Mouse (Mus musculus): ENCODE data around the gene Unc119b. TPM values are rescaled to one million over a fixed set of nuclear protein-coding genes. Genes with fewer than 3 reads are reported as not detected.
"Not testable (repeated sequence)": the region's sequence is repeated elsewhere in the genome, so short reads cannot be mapped to it uniquely, and the experiment has no call there.

Unc119b gene
- total and polyA plus RNA-seq, 3 experiments: 32.0 to 44.8 (median 39.2) TPM

GRCm38 (mm10) chr5:115089592-115090268 is 45.0 kb downstream of the Unc119b start:
- no peak for DNase-seq

- DNase-seq: no peak
These were observed 49.1 kb downstream of the Unc119b start for GRCm38 (mm10) chr5:115085675-115086074.

- DNase-seq: no peak
These were observed 51.3 kb downstream of the Unc119b start for GRCm38 (mm10) chr5:115083492-115083891.

- no peak for DNase-seq
These were observed 53.1 kb downstream of the Unc119b start for GRCm38 (mm10) chr5:115081636-115082035.

GRCm38 (mm10) chr5:115076144-115076901 is 58.5 kb downstream of the Unc119b start:
- DNase-seq: peak; percentile 72

GRCm38 (mm10) chr5:115074749-115075148 is 60.0 kb downstream of the Unc119b start:
- DNase-seq: no peak

- not testable (repeated sequence) for DNase-seq
These were observed 61.5 kb downstream of the Unc119b start for GRCm38 (mm10) chr5:115073306-115073705.

Other genes with a start within 250 kb of the Unc119b start
- 10 to 100 TPM; 11.6 to 12.2 TPM for gene Oasl2, start 238.0 kb downstream of the Unc119b start, total RNA-seq (2021)
- 7.6 and 7.7 TPM in 2 replicates for gene Oasl2, start 238.0 kb downstream of the Unc119b start, polyA plus RNA-seq (2012; rRNA removed)
- 1 to 10 TPM in 1 of 2 experiments, under 1 TPM in 1; 0.98 to 1.3 TPM for gene Oasl1, start 211.7 kb downstream of the Unc119b start, total RNA-seq (2021)
- gene Oasl1, start 211.7 kb downstream of the Unc119b start, polyA plus RNA-seq (2012; rRNA removed): 5.0 and 7.4 TPM in 2 replicates
- 10 to 100 TPM; 36.2 to 55.3 TPM for gene 2210016L21Rik, start 192.8 kb downstream of the Unc119b start, total RNA-seq (2021)
- gene 2210016L21Rik, start 192.8 kb downstream of the Unc119b start, polyA plus RNA-seq (2012; rRNA removed): 24.5 and 28.1 TPM in 2 replicates
- gene Hnf1a, start 163.9 kb downstream of the Unc119b start, total RNA-seq (2021): under 1 TPM in 1 of 2 experiments, not detected in 1; 0.09 TPM
- 0.03 TPM in 1 of 2 replicates, not detected in the other for gene Hnf1a, start 163.9 kb downstream of the Unc119b start, polyA plus RNA-seq (2012; rRNA removed)
- 10 to 100 TPM; 42.3 to 49.4 TPM for gene Sppl3, start 123.8 kb downstream of the Unc119b start, total RNA-seq (2021)
- 66.2 and 68.2 TPM in 2 replicates for gene Sppl3, start 123.8 kb downstream of the Unc119b start, polyA plus RNA-seq (2012; rRNA removed)
- gene Gm10401, start 36.7 kb downstream of the Unc119b start, total RNA-seq (2021): not detected
- not detected in 2 replicates for gene Gm10401, start 36.7 kb downstream of the Unc119b start, polyA plus RNA-seq (2012; rRNA removed)
- 100 to 1,000 TPM; 181 to 208 TPM for gene Acads, start 15.6 kb downstream of the Unc119b start, total RNA-seq (2021)
- gene Acads, start 15.6 kb downstream of the Unc119b start, polyA plus RNA-seq (2012; rRNA removed): 279 and 310 TPM in 2 replicates
- 100 to 1,000 TPM; 165 to 185 TPM for gene Mlec, start 23.2 kb upstream of the Unc119b start, total RNA-seq (2021)
- 74.7 and 96.9 TPM in 2 replicates for gene Mlec, start 23.2 kb upstream of the Unc119b start, polyA plus RNA-seq (2012; rRNA removed)
- 10 to 100 TPM; 37.7 to 57.1 TPM for gene Cabp1, start 59.4 kb upstream of the Unc119b start, total RNA-seq (2021)
- gene Cabp1, start 59.4 kb upstream of the Unc119b start, polyA plus RNA-seq (2012; rRNA removed): 45.7 and 61.7 TPM in 2 replicates
- 10 to 100 TPM; 53.1 to 84.0 TPM for gene Pop5, start 100.9 kb upstream of the Unc119b start, total RNA-seq (2021)
- gene Pop5, start 100.9 kb upstream of the Unc119b start, polyA plus RNA-seq (2012; rRNA removed): 194 and 250 TPM in 2 replicates
- 100 to 1,000 TPM; 225 to 258 TPM for gene Rnf10, start 137.9 kb upstream of the Unc119b start, total RNA-seq (2021)
- gene Rnf10, start 137.9 kb upstream of the Unc119b start, polyA plus RNA-seq (2012; rRNA removed): 212 and 287 TPM in 2 replicates
- gene Coq5, start 144.7 kb upstream of the Unc119b start, total RNA-seq (2021): 10 to 100 TPM; 52.5 to 68.0 TPM
- gene Coq5, start 144.7 kb upstream of the Unc119b start, polyA plus RNA-seq (2012; rRNA removed): 14.6 and 15.7 TPM in 2 replicates
- 100 to 1,000 TPM; 220 to 347 TPM for gene Dynll1, start 166.0 kb upstream of the Unc119b start, total RNA-seq (2021)
- 38.0 and 45.1 TPM in 2 replicates for gene Dynll1, start 166.0 kb upstream of the Unc119b start, polyA plus RNA-seq (2012; rRNA removed)
- 10 to 100 TPM; 45.8 to 70.1 TPM for gene Srsf9, start 192.2 kb upstream of the Unc119b start, total RNA-seq (2021)
- 29.1 and 40.4 TPM in 2 replicates for gene Srsf9, start 192.2 kb upstream of the Unc119b start, polyA plus RNA-seq (2012; rRNA removed)
- gene Gatc, start 206.2 kb upstream of the Unc119b start, total RNA-seq (2021): 10 to 100 TPM; 21.1 to 24.0 TPM
- gene Gatc, start 206.2 kb upstream of the Unc119b start, polyA plus RNA-seq (2012; rRNA removed): 12.2 and 15.4 TPM in 2 replicates
- 10 to 100 TPM; 35.1 to 40.0 TPM for gene Triap1, start 206.2 kb upstream of the Unc119b start, total RNA-seq (2021)
- gene Triap1, start 206.2 kb upstream of the Unc119b start, polyA plus RNA-seq (2012; rRNA removed): 7.9 and 8.6 TPM in 2 replicates
- gene Cox6a1, start 214.0 kb upstream of the Unc119b start, total RNA-seq (2021): 1,000 to 10,000 TPM; 1,468 to 1,603 TPM
- 4,255 and 4,504 TPM in 2 replicates for gene Cox6a1, start 214.0 kb upstream of the Unc119b start, polyA plus RNA-seq (2012; rRNA removed)